Mouse (Mus musculus) gastrocnemius, adult 18-20 months (tissue): ENCODE measurements around the gene Creb3l1. TPM values are rescaled to one million over a fixed set of nuclear protein-coding genes. Genes with fewer than 3 reads are reported as not detected.

Source experiments
- DNase-seq: peaks from one replicate; pipeline ENCODE4 v3.0.0; 2021; ENCODE audit warnings: low spot score
- total RNA-seq, 2 experiments: library from RNA; stranded (reverse); gene quantifications; 2 replicates each; pipeline ENCODE4 v1.2.3; 2021

Creb3l1 gene
- total RNA-seq, 2 experiments from 2014 or later, result 3.0 to 4.5 TPM

- no peak for DNase-seq
These were observed 17.2 kb upstream of the Creb3l1 start for GRCm38 (mm10) chr2:92041538-92041937.

- DNase-seq, result no peak
These were observed 10.0 kb upstream of the Creb3l1 start for GRCm38 (mm10) chr2:92034273-92034672.

GRCm38 (mm10) chr2:92030554-92030953 is 6.3 kb upstream of the Creb3l1 start:
- DNase-seq, result no peak

- no peak for DNase-seq
These were observed 5.3 kb upstream of the Creb3l1 start for GRCm38 (mm10) chr2:92029387-92030133.

GRCm38 (mm10) chr2:92027811-92028590 is 3.7 kb upstream of the Creb3l1 start:
- DNase-seq, result no peak

GRCm38 (mm10) chr2:92025966-92026365 is 1.7 kb upstream of the Creb3l1 start:
- no peak for DNase-seq

GRCm38 (mm10) chr2:92025202-92025601 is 900 bp upstream of the Creb3l1 start:
- DNase-seq, result no peak

- peak; percentile 55 for DNase-seq
These were observed 684 bp downstream of the Creb3l1 start for GRCm38 (mm10) chr2:92023362-92024273.

GRCm38 (mm10) chr2:92020676-92021265 is 3.5 kb downstream of the Creb3l1 start:
- no peak for DNase-seq

GRCm38 (mm10) chr2:92017440-92017839 is 6.9 kb downstream of the Creb3l1 start:
- no peak for DNase-seq

- peak; percentile 84 for DNase-seq
These were observed 7.3 kb downstream of the Creb3l1 start for GRCm38 (mm10) chr2:92016981-92017380.

- DNase-seq, result no peak
These were observed 9.4 kb downstream of the Creb3l1 start for GRCm38 (mm10) chr2:92014891-92015290.

GRCm38 (mm10) chr2:92014248-92014647 is 10.1 kb downstream of the Creb3l1 start:
- no peak for DNase-seq

- peak; percentile 84 for DNase-seq
These were observed 11.4 kb downstream of the Creb3l1 start for GRCm38 (mm10) chr2:92012768-92013445.

GRCm38 (mm10) chr2:92011424-92012353 is 12.6 kb downstream of the Creb3l1 start:
- peak; percentile 79 for DNase-seq

GRCm38 (mm10) chr2:92008623-92009404 is 15.5 kb downstream of the Creb3l1 start:
- DNase-seq, result peak; percentile 15

GRCm38 (mm10) chr2:92007933-92008622 is 16.2 kb downstream of the Creb3l1 start:
- DNase-seq, result peak; percentile 97
